Mouse (Mus musculus): ENCODE measurements around the gene Wrb. TPM values are rescaled to one million over a fixed set of nuclear protein-coding genes. Genes with fewer than 3 reads are reported as not detected.

Wrb gene
- polyA plus RNA-seq, 1 experiment from 2014 or later, result 66.7 TPM

DNA sequence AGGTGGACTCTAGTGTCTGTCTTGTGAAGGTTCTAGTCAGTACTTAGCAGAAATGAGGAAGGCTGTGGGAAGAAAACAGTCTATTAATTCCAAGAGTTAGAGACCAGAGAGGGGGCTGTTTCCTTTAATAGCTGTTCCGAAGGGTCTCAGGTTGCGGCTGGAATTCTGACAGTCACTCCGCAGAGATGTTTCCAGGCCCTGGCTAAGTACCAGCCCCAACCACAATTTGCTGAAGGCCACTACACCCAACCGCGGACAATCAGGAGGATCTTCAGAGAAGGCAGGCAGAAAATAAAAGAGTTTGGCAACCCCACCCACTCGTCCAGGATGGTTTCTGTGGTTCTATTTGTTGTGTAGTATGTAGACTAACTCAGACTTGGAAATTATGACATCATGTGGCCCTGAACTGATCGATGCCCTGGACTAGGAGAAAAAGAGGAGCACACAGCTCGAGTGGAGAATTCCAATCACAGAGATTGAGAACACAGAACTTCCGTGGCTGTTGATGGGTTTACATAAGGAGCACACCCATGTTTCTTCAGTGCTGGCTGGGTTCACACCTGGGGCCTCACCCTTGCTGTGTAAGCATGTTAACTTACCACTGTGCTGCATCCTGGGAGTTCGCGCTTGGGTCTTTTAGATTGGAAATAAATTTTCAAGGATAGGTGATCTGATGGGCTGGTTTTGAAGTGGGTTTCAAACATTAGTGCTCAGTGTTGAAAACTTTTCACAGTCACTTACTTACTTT lies 56.5 kb downstream of the Wrb start:
- no peaks in the 10 kb centered on the region for H3K27me3 ChIP-seq (ENCODE audit: control insufficient read depth, insufficient read depth, low read length)
- peak overlapping the region; percentile 96 to 100 for H3K27ac ChIP-seq (replicated peaks in 1 of 2; ENCODE audit: control insufficient read depth in 1 of 2, insufficient read depth in 1 of 2, low read depth in 2 of 2, low read length in 2 of 2)
- 30% methylated on average over 11 of the region's 11 CpGs for WGBS
- H3K9ac ChIP-seq (ENCODE audit: low read length), result peak overlapping the region; percentile 79
- H3K4me1 ChIP-seq (ENCODE audit: control insufficient read depth in 2 of 2, insufficient read depth in 2 of 2, low read length in 2 of 2), result peaks cover 16 to 34% of the 10 kb centered on the region in 2 experiments
- H3K36me3 ChIP-seq (ENCODE audit: control insufficient read depth, insufficient read depth, low read length), result no peaks in the 10 kb centered on the region
- peak overlapping the region; percentile 76 for H3K4me2 ChIP-seq (ENCODE audit: low read length)
- ATAC-seq (ENCODE audit: insufficient number of reproducible peaks, insufficient read depth, low FRiP score, low read depth), result no peak
- no peaks in the 10 kb centered on the region for H3K9me3 ChIP-seq (ENCODE audit: control insufficient read depth, low read length)
- peak overlapping the region; percentile 44 to 84 for H3K4me3 ChIP-seq (ENCODE audit: control insufficient read depth in 1 of 2, insufficient read depth in 1 of 2, low read depth in 1 of 2, low read length in 2 of 2)

Other genes starting within 250 kb of the Wrb start
- gene Psmg1, start 154.4 kb upstream of the Wrb start, polyA plus RNA-seq (2014; fragmentation: Nextera tagmentation; extraction: Ambion mirVana), result 64.5 and 66.8 TPM in 2 replicates
- 96.9 and 100 TPM in 2 replicates for gene Brwd1, start 62.9 kb upstream of the Wrb start, polyA plus RNA-seq (2014; fragmentation: Nextera tagmentation; extraction: Ambion mirVana)
- 277 and 306 TPM in 2 replicates for gene Hmgn1, start 17.7 kb upstream of the Wrb start, polyA plus RNA-seq (2014; fragmentation: Nextera tagmentation; extraction: Ambion mirVana)
- 1.8 and 2.0 TPM in 2 replicates for gene Lca5l, start 46.9 kb downstream of the Wrb start, polyA plus RNA-seq (2014; fragmentation: Nextera tagmentation; extraction: Ambion mirVana)
- gene Sh3bgr, start 55.0 kb downstream of the Wrb start, polyA plus RNA-seq (2014; fragmentation: Nextera tagmentation; extraction: Ambion mirVana), result 487 and 508 TPM in 2 replicates
- 0.04 TPM in 1 of 2 replicates, not detected in the other for gene B3galt5, start 90.4 kb downstream of the Wrb start, polyA plus RNA-seq (2014; fragmentation: Nextera tagmentation; extraction: Ambion mirVana)